Mouse (Mus musculus): ENCODE measurements at regions not wholly inside any gene's neighbourhood (a gene's known extent, or its start where the extent isn't known, plus 50 kb on each side); places are given as distances from the start of the nearest gene placed in this dataset.
"Not testable (repeated sequence)": the region's sequence is repeated elsewhere in the genome, so short reads cannot be mapped to it uniquely, and the experiment has no call there.

- no peak for DNase-seq (ENCODE audit: low spot score in 2 of 2)
Observed at GRCm38 (mm10) chr9:88220360-88220759, 106.6 kb upstream of the Nt5e start.

GRCm38 (mm10) chr9:88221276-88221675 is 105.7 kb upstream of the Nt5e start:
- no peak for DNase-seq (ENCODE audit: low spot score in 2 of 2)

- peak; percentile 68 to 69 for DNase-seq (ENCODE audit: low spot score in 2 of 2)
Observed at GRCm38 (mm10) chr9:88221850-88222353, 105.1 kb upstream of the Nt5e start.

- no peak for DNase-seq (ENCODE audit: low spot score in 2 of 2)
Observed at GRCm38 (mm10) chr9:88237126-88237525, 89.9 kb upstream of the Nt5e start.

- no peak for DNase-seq (ENCODE audit: low spot score in 2 of 2)
Observed at GRCm38 (mm10) chr9:88238346-88238745, 88.7 kb upstream of the Nt5e start.

- DNase-seq (ENCODE audit: low spot score in 2 of 2) = no peak
Observed at GRCm38 (mm10) chr9:88240740-88241139, 86.3 kb upstream of the Nt5e start.

- DNase-seq (ENCODE audit: low spot score in 2 of 2) = peak; percentile 67 to 72
Observed at GRCm38 (mm10) chr9:88241203-88241995, 85.6 kb upstream of the Nt5e start.

GRCm38 (mm10) chr9:88242530-88242929 is 84.5 kb upstream of the Nt5e start:
- no peak for DNase-seq (ENCODE audit: low spot score in 2 of 2)

GRCm38 (mm10) chr9:88244492-88244891 is 82.5 kb upstream of the Nt5e start:
- no peak for DNase-seq (ENCODE audit: low spot score in 2 of 2)

- DNase-seq (ENCODE audit: low spot score in 2 of 2) = no peak
Observed at GRCm38 (mm10) chr9:88255948-88256347, 71.0 kb upstream of the Nt5e start.

GRCm38 (mm10) chr9:88259627-88260026 is 67.4 kb upstream of the Nt5e start:
- DNase-seq (ENCODE audit: low spot score in 2 of 2) = no peak

GRCm38 (mm10) chr9:88260072-88260635 is 66.8 kb upstream of the Nt5e start:
- no peak for DNase-seq (ENCODE audit: low spot score in 2 of 2)

- DNase-seq (ENCODE audit: low spot score in 2 of 2) = no peak
Observed at GRCm38 (mm10) chr9:88262461-88262860, 64.5 kb upstream of the Nt5e start.

- DNase-seq (ENCODE audit: low spot score in 2 of 2) = not testable (repeated sequence)
Observed at GRCm38 (mm10) chr9:88266346-88266745, 60.7 kb upstream of the Nt5e start.

- no peak for DNase-seq (ENCODE audit: low spot score in 2 of 2)
Observed at GRCm38 (mm10) chr9:88268811-88269210, 58.2 kb upstream of the Nt5e start.

- no peak for DNase-seq (ENCODE audit: low spot score in 2 of 2)
Observed at GRCm38 (mm10) chr9:88269216-88269615, 57.8 kb upstream of the Nt5e start.

- DNase-seq (ENCODE audit: low spot score in 2 of 2) = no peak
Observed at GRCm38 (mm10) chr9:88270836-88271235, 56.2 kb upstream of the Nt5e start.

- no peak for DNase-seq (ENCODE audit: low spot score in 2 of 2)
Observed at GRCm38 (mm10) chr9:88273304-88273703, 53.7 kb upstream of the Nt5e start.

- no peak for DNase-seq (ENCODE audit: low spot score in 2 of 2)
Observed at GRCm38 (mm10) chr9:88274040-88274439, 53.0 kb upstream of the Nt5e start.

GRCm38 (mm10) chr9:88274681-88275336 is 52.2 kb upstream of the Nt5e start:
- DNase-seq (ENCODE audit: low spot score in 2 of 2) = no peak

- no peak for DNase-seq (ENCODE audit: low spot score in 2 of 2)
Observed at GRCm38 (mm10) chr9:88276023-88276568, 50.9 kb upstream of the Nt5e start.

GRCm38 (mm10) chr9:88277031-88277430 is 50.0 kb upstream of the Nt5e start:
- DNase-seq (ENCODE audit: low spot score in 2 of 2) = peak; percentile 18 to 21

Data from right cerebral cortex, adult 2 months (tissue).